Mouse (Mus musculus) neural tube, embryonic 15.5 days (tissue): ENCODE data around the gene Lnpep. TPM values are rescaled to one million over a fixed set of nuclear protein-coding genes. Genes with fewer than 3 reads are reported as not detected.
"Not testable (repeated sequence)": the region's sequence is repeated elsewhere in the genome, so short reads cannot be mapped to it uniquely, and the experiment has no call there.

Experiments used
- ATAC-seq: fragments of 200-750 bp; cut with Nextera tagmentation; 2 replicates; pipeline ENCODE4 v1.8.0; 2017; ENCODE audit warnings: mild to moderate bottlenecking, moderate TSS enrichment, moderate library complexity; ENCODE audit not compliant: low FRiP score
- H3K27ac ChIP-seq: fragments of 300-500 bp; sonication (generic); replicated peaks from 2 replicates; pipeline ENCODE4 v1.5.1; 2015; ENCODE audit warnings: mild to moderate bottlenecking, inconsistent platforms
- H3K27me3 ChIP-seq: fragments of 300-500 bp; sonication (generic); replicated peaks from 2 replicates; pipeline ENCODE4 v1.6.1; 2015; ENCODE audit warnings: inconsistent platforms
- H3K36me3 ChIP-seq: fragments of 300-500 bp; sonication (generic); 2 replicates; pipeline ENCODE4 v1.6.1; 2015; ENCODE audit warnings: inconsistent platforms
- H3K4me1 ChIP-seq: fragments of 300-500 bp; sonication (generic); 2 replicates; pipeline ENCODE4 v1.6.1; 2015; ENCODE audit warnings: inconsistent platforms
- H3K4me2 ChIP-seq: fragments of 300-500 bp; sonication (generic); 2 replicates; pipeline ENCODE4 v1.6.1; 2015; ENCODE audit warnings: inconsistent platforms, mild to moderate bottlenecking, moderate library complexity
- H3K4me3 ChIP-seq: fragments of 300-500 bp; sonication (generic); replicated peaks from 2 replicates; pipeline ENCODE4 v1.5.1; 2015; ENCODE audit warnings: mild to moderate bottlenecking, inconsistent platforms
- H3K9ac ChIP-seq: fragments of 300-500 bp; sonication (generic); replicated peaks from 2 replicates; pipeline ENCODE4 v1.6.1; 2015; ENCODE audit warnings: mild to moderate bottlenecking, inconsistent platforms
- H3K9me3 ChIP-seq: fragments of 300-500 bp; sonication (generic); replicated peaks from 2 replicates; pipeline ENCODE4 v1.6.1; 2016; ENCODE audit warnings: inconsistent platforms
- WGBS: fragments of 180-500 bp; shearing (Covaris S2); methylation state at CpG from one replicate; pipeline ENCODE4 v1.1.7; 2015; ENCODE audit warnings: mixed read lengths; 5-methylcytosine and 5-hydroxymethylcytosine counted together
- polyA plus RNA-seq: library from polyadenylated mRNA; unstranded; fragments of >200 nt; fragmentation: Nextera tagmentation; extraction: Ambion mirVana; gene quantifications from 2 replicates; pipeline ENCODE4 v1.2.1, GENCODE M21; 2015

Gene Lnpep
- 8.7 and 9.0 TPM in 2 replicates for polyA plus RNA-seq

GRCm38 (mm10) chr17:17624957-17625586, at the start of gene Lnpep:
TSS of gene Lnpep (minus strand) at chr17:17625050.
- Histone ChIP-seq H3K4me1 (peaks cover 28% of the 10 kb centered on the region), H3K27me3 (no peaks in the 10 kb centered on the region), H3K9ac (peak within 1 kb of the TSS; percentile 98), H3K36me3 (no peaks in the 10 kb centered on the region), H3K4me2 (peak within 1 kb of the TSS; percentile 75), H3K27ac (peak within 1 kb of the TSS; percentile 100), H3K4me3 (peak within 1 kb of the TSS; percentile 86), H3K9me3 (no peaks in the 10 kb centered on the region)
- WGBS = under 1% methylated on average over 44 of the region's 44 CpGs
- ATAC-seq = peak; percentile 94

- Histone ChIP-seq H3K27ac (no peak overlapping the region), H3K4me3 (no peak overlapping the region), H3K4me2 (no peak overlapping the region), H3K9me3 (no peaks in the 10 kb centered on the region), H3K36me3 (no peaks in the 10 kb centered on the region), H3K9ac (no peak overlapping the region), H3K4me1 (no peaks in the 10 kb centered on the region), H3K27me3 (no peaks in the 10 kb centered on the region)
- no peak for ATAC-seq
- WGBS = 26% methylated on average over 2 of the region's 2 CpGs
Measured at GRCm38 (mm10) chr17:17655829-17656176, 31.0 kb upstream of the Lnpep start.

- Histone ChIP-seq H3K4me3 (no peak overlapping the region), H3K27ac (no peak overlapping the region), H3K4me2 (peak overlapping the region; percentile 36), H3K9ac (no peak overlapping the region), H3K27me3 (no peaks in the 10 kb centered on the region), H3K4me1 (no peaks in the 10 kb centered on the region), H3K36me3 (no peaks in the 10 kb centered on the region), H3K9me3 (no peaks in the 10 kb centered on the region)
- WGBS = 9% methylated on average over 10 of the region's 10 CpGs
- no peak for ATAC-seq
Measured at GRCm38 (mm10) chr17:17654997-17655828, 30.4 kb upstream of the Lnpep start.

GRCm38 (mm10) chr17:17652570-17652969, 27.7 kb upstream of the Lnpep start:
- H3K36me3 ChIP-seq = no peaks in the 10 kb centered on the region

GRCm38 (mm10) chr17:17645738-17646137, 20.9 kb upstream of the Lnpep start:
- Histone ChIP-seq H3K4me2 (no peak overlapping the region), H3K4me1 (no peaks in the 10 kb centered on the region), H3K36me3 (no peaks in the 10 kb centered on the region), H3K27me3 (no peaks in the 10 kb centered on the region), H3K4me3 (no peak overlapping the region), H3K9ac (no peak overlapping the region), H3K27ac (no peak overlapping the region), H3K9me3 (no peaks in the 10 kb centered on the region)
- ATAC-seq = peak; percentile 77
- under 1% methylated on average over 3 of the region's 3 CpGs for WGBS

More at GRCm38 (mm10) chr17:17652570-17652969, 27.7 kb upstream of the Lnpep start:
- no peaks in the 10 kb centered on the region for H3K4me1 ChIP-seq
- no peak overlapping the region for H3K4me3 ChIP-seq
- 82% methylated on average over 4 of the region's 4 CpGs for WGBS
- H3K9me3 ChIP-seq = no peaks in the 10 kb centered on the region
- ATAC-seq = no peak
- no peak overlapping the region for H3K27ac ChIP-seq
- no peak overlapping the region for H3K9ac ChIP-seq
- H3K27me3 ChIP-seq = no peaks in the 10 kb centered on the region
- no peak overlapping the region for H3K4me2 ChIP-seq

- H3K9me3 ChIP-seq = no peaks in the 10 kb centered on the region
- no peak for ATAC-seq
- 76% methylated on average over 3 of the region's 3 CpGs for WGBS
- H3K4me1 ChIP-seq = no peaks in the 10 kb centered on the region
- no peak overlapping the region for H3K9ac ChIP-seq
- no peak overlapping the region for H3K4me3 ChIP-seq
- no peaks in the 10 kb centered on the region for H3K36me3 ChIP-seq
- H3K4me2 ChIP-seq = no peak overlapping the region
- no peak overlapping the region for H3K27ac ChIP-seq
- no peaks in the 10 kb centered on the region for H3K27me3 ChIP-seq
Measured at GRCm38 (mm10) chr17:17637387-17637786, 12.5 kb upstream of the Lnpep start.

GRCm38 (mm10) chr17:17636147-17636546, 11.3 kb upstream of the Lnpep start:
- H3K36me3 ChIP-seq = no peaks in the 10 kb centered on the region
- H3K4me3 ChIP-seq = no peak overlapping the region
- H3K27me3 ChIP-seq = no peaks in the 10 kb centered on the region
- H3K4me2 ChIP-seq = no peak overlapping the region
- no peak for ATAC-seq
- no peaks in the 10 kb centered on the region for H3K4me1 ChIP-seq
- WGBS = 28% methylated on average over 3 of the region's 3 CpGs
- H3K9ac ChIP-seq = no peak overlapping the region
- no peaks in the 10 kb centered on the region for H3K9me3 ChIP-seq
- H3K27ac ChIP-seq = no peak overlapping the region

- no peak overlapping the region for H3K4me3 ChIP-seq
- WGBS = 88% methylated on average over 2 of the region's 2 CpGs
Measured at GRCm38 (mm10) chr17:17634033-17634432, 9.2 kb upstream of the Lnpep start.

GRCm38 (mm10) chr17:17631985-17632384, 7.1 kb upstream of the Lnpep start:
- H3K36me3 ChIP-seq = no peaks in the 10 kb centered on the region
- H3K4me3 ChIP-seq = no peak overlapping the region
- no peak overlapping the region for H3K4me2 ChIP-seq
- no peak overlapping the region for H3K9ac ChIP-seq
- no peaks in the 10 kb centered on the region for H3K27me3 ChIP-seq
- H3K27ac ChIP-seq = no peak overlapping the region
- no peak for ATAC-seq
- H3K4me1 ChIP-seq = no peaks in the 10 kb centered on the region
- H3K9me3 ChIP-seq = no peaks in the 10 kb centered on the region

More at GRCm38 (mm10) chr17:17634033-17634432, 9.2 kb upstream of the Lnpep start:
- H3K9ac ChIP-seq = no peak overlapping the region
- no peak overlapping the region for H3K4me2 ChIP-seq
- ATAC-seq = no peak
- H3K27me3 ChIP-seq = no peaks in the 10 kb centered on the region
- H3K9me3 ChIP-seq = no peaks in the 10 kb centered on the region
- H3K4me1 ChIP-seq = no peaks in the 10 kb centered on the region
- H3K36me3 ChIP-seq = no peaks in the 10 kb centered on the region
- no peak overlapping the region for H3K27ac ChIP-seq

- peaks cover 12% of the 10 kb centered on the region for H3K4me1 ChIP-seq
- H3K4me2 ChIP-seq, H3K4me3 ChIP-seq, H3K27ac ChIP-seq, H3K9me3 ChIP-seq, H3K27me3 ChIP-seq, ATAC-seq, H3K9ac ChIP-seq, H3K36me3 ChIP-seq: not testable (repeated sequence)
- 89% methylated on average over 7 of the region's 7 CpGs for WGBS
Measured at GRCm38 (mm10) chr17:17628237-17628879, 3.5 kb upstream of the Lnpep start.

GRCm38 (mm10) chr17:17627558-17627957, 2.7 kb upstream of the Lnpep start:
- no peak overlapping the region for H3K9ac ChIP-seq
- H3K4me1 ChIP-seq = peaks cover 17% of the 10 kb centered on the region
- H3K4me3 ChIP-seq = no peak overlapping the region
- H3K4me2 ChIP-seq = no peak overlapping the region
- 89% methylated on average over 2 of the region's 2 CpGs for WGBS
- no peak for ATAC-seq
- H3K27ac ChIP-seq = no peak overlapping the region
- no peaks in the 10 kb centered on the region for H3K27me3 ChIP-seq
- H3K36me3 ChIP-seq = no peaks in the 10 kb centered on the region
- H3K9me3 ChIP-seq = no peaks in the 10 kb centered on the region
